In genomic region chr9:65535789-65536469, GRCm38 (mm10) we compare ENCODE assay signal across 13 mouse cellular contexts. TPM values are rescaled to one million over a fixed set of nuclear protein-coding genes. Genes with fewer than 3 reads are reported as not detected.
DNase-seq lines count a peak whose midpoint lies in the region; ATAC-seq and TF ChIP-seq lines count a peak whose summit lies in the region.
"Had no signal": no experiment of that assay in that cellular context is flagged by ENCODE, and none has a peak within 500 bp of the region (broad histone marks: within the 10 kb centered on the region; RNA-seq: fewer than 3 reads in every experiment).

No protein-coding gene starts in this region.

- DNase-seq in spleen, adult 2 months (ENCODE audit: low read depth in 1 of 2, low spot score in 2 of 2), result peak in 1 of 2 experiments; percentile 44
- DNase-seq in spleen, adult 12 weeks (ENCODE audit: low spot score), result no peak
- DNase-seq in monocyte, adult 2 months (ENCODE audit: low read depth in 1 of 2, low spot score in 2 of 2), result peak; percentile 65 to 72
- DNase-seq in cerebellum, adult 2 months, result no peak
- no peak for DNase-seq in cerebellum, adult 18-20 months
- DNase-seq: adrenal gland, postnatal 25 days had no signal

- no peak for TF ChIP-seq CTCF in spleen, adult 2 months (IDR thresholded peaks at IDR 0.05; ENCODE audit: extremely low read depth, insufficient read depth, insufficient read length, insufficient replicate concordance)
- no peak for TF ChIP-seq CTCF in cerebellum, adult 2 months (IDR thresholded peaks at IDR 0.05; ENCODE audit: borderline replicate concordance, insufficient read depth, low read depth, low read length)

- no peaks in the 10 kb centered on the region for H3K27me3 ChIP-seq in spleen, adult 2 months (ENCODE audit: control insufficient read depth, insufficient read depth, low read length)
- no peaks in the 10 kb centered on the region for H3K27me3 ChIP-seq in cerebellum, adult 2 months (ENCODE audit: control insufficient read depth, insufficient read depth, low read length)
- H3K27me3 ChIP-seq: kidney, embryonic 15.5 days; lung, embryonic 15.5 days; stomach, embryonic 15.5 days had no signal

- ATAC-seq in granulocyte monocyte progenitor cell, adult 5-6 weeks (replicated peaks; ENCODE audit: poor library complexity, severe bottlenecking), result peak; percentile 75
- ATAC-seq in erythroblast, adult 5-6 weeks (replicated peaks; ENCODE audit: low FRiP score, poor library complexity, severe bottlenecking), result no peak

- no peak for TF ChIP-seq POLR2A in spleen, adult 2 months (IDR thresholded peaks at IDR 0.05; ENCODE audit: low read depth, low read length)
- TF ChIP-seq POLR2A in cerebellum, adult 2 months (IDR thresholded peaks at IDR 0.05; ENCODE audit: borderline replicate concordance, insufficient read depth, low read length), result no peak

- H3K4me3 ChIP-seq in spleen, adult 2 months (ENCODE audit: extremely low read depth, insufficient read depth, insufficient read length), result no peak overlapping the region
- H3K4me3 ChIP-seq in cerebellum, adult 2 months (replicated peaks; ENCODE audit: insufficient read depth, low read depth, low read length), result no peak overlapping the region
- H3K4me3 ChIP-seq: hindbrain, embryonic 10.5 days; kidney, embryonic 15.5 days; lung, embryonic 15.5 days; stomach, embryonic 15.5 days had no signal

- H3K36me3 ChIP-seq in spleen, adult 2 months (ENCODE audit: control insufficient read depth, insufficient read depth, low read length), result no peaks in the 10 kb centered on the region
- H3K36me3 ChIP-seq: hindbrain, embryonic 10.5 days; kidney, embryonic 15.5 days; lung, embryonic 15.5 days; stomach, embryonic 15.5 days had no signal

- 40% methylated on average over 10 of the region's 11 CpGs for WGBS in spleen, adult 2 months
- WGBS in cerebellum, adult 2 months, result 90% methylated on average over 11 of the region's 11 CpGs

- H3K4me1 ChIP-seq in spleen, adult 2 months (ENCODE audit: control insufficient read depth, insufficient read depth, insufficient read length), result peaks cover 35% of the 10 kb centered on the region; the same call in 1 of the 2 replicates
- no peaks in the 10 kb centered on the region for H3K4me1 ChIP-seq in cerebellum, adult 2 months (ENCODE audit: control insufficient read depth, insufficient read depth, low read length)
- H3K4me1 ChIP-seq: kidney, embryonic 15.5 days; lung, embryonic 15.5 days; stomach, embryonic 15.5 days had no signal

- peak overlapping the region; percentile 88 for H3K27ac ChIP-seq in spleen, adult 2 months (ENCODE audit: insufficient read depth, low read length)
- H3K27ac ChIP-seq in cerebellum, adult 2 months (ENCODE audit: insufficient read depth, low read length), result no peak overlapping the region
- H3K27ac ChIP-seq: hindbrain, embryonic 10.5 days; kidney, embryonic 15.5 days; lung, embryonic 15.5 days; stomach, embryonic 15.5 days had no signal

RNA-seq across cellular contexts. Expression of gene Ankdd1a, which starts 15.9 kb away (rescaled TPM):
- polyA plus RNA-seq in spleen, adult 2 months (2012; rRNA removed), result 0.11 and 0.14 TPM in 2 replicates
- total RNA-seq in granulocyte monocyte progenitor cell, adult 5-6 weeks (2014; fragmentation: Nextera tagmentation), result not detected in 2 replicates
- not detected in 2 replicates for total RNA-seq in granulocyte monocyte progenitor cell, adult 5-6 weeks (2017)
- 0.79 and 1.1 TPM in 2 replicates for polyA plus RNA-seq in cerebellum, adult 2 months (2012; rRNA removed)
- total RNA-seq in erythroblast, adult 5-6 weeks (2015; ENCODE audit: low replicate concordance), result not detected in 2 replicates
- not detected in 2 replicates for total RNA-seq in erythroblast, adult 5-6 weeks (2017; ENCODE audit: low replicate concordance)
- total RNA-seq: gastrocnemius, adult 8-10 months had no signal
- polyA plus RNA-seq: hindbrain, embryonic 10.5 days; kidney, embryonic 15.5 days; lung, embryonic 15.5 days had no signal

RNA-seq across cellular contexts. Expression of gene Plekho2, which starts 43.9 kb away (rescaled TPM):
- 55.8 and 61.8 TPM in 2 replicates for polyA plus RNA-seq in spleen, adult 2 months (2012; rRNA removed)
- total RNA-seq in granulocyte monocyte progenitor cell, adult 5-6 weeks (2014; fragmentation: Nextera tagmentation), result 15.4 and 20.2 TPM in 2 replicates
- 7.1 and 12.6 TPM in 2 replicates for total RNA-seq in granulocyte monocyte progenitor cell, adult 5-6 weeks (2017)
- 27.3 and 28.5 TPM in 2 replicates for polyA plus RNA-seq in cerebellum, adult 2 months (2012; rRNA removed)
- total RNA-seq in erythroblast, adult 5-6 weeks (2015; ENCODE audit: low replicate concordance), result 22.3 and 23.4 TPM in 2 replicates
- 25.3 and 39.0 TPM in 2 replicates for total RNA-seq in erythroblast, adult 5-6 weeks (2017; ENCODE audit: low replicate concordance)

RNA-seq across cellular contexts. Expression of gene Pif1, which starts 51.0 kb away (rescaled TPM):
- 4.3 and 6.4 TPM in 2 replicates for polyA plus RNA-seq in spleen, adult 2 months (2012; rRNA removed)
- 5.3 and 5.4 TPM in 2 replicates for total RNA-seq in granulocyte monocyte progenitor cell, adult 5-6 weeks (2014; fragmentation: Nextera tagmentation)
- total RNA-seq in granulocyte monocyte progenitor cell, adult 5-6 weeks (2017), result 8.7 and 13.2 TPM in 2 replicates
- 0.11 and 0.14 TPM in 2 replicates for polyA plus RNA-seq in cerebellum, adult 2 months (2012; rRNA removed)
- 2.9 and 6.9 TPM in 2 replicates for total RNA-seq in erythroblast, adult 5-6 weeks (2015; ENCODE audit: low replicate concordance)
- total RNA-seq in erythroblast, adult 5-6 weeks (2017; ENCODE audit: low replicate concordance), result 6.5 and 19.7 TPM in 2 replicates
- total RNA-seq: gastrocnemius, adult 8-10 months had no signal

Comparison
In these comparisons a context has a peak if more than half of its experiments do, and no peak if none do; other contexts are left out.
1. DNase-seq: peak in monocyte, adult 2 months (2 of 2); none in spleen, adult 12 weeks (single experiment), cerebellum, adult 2 months (0 of 2) and cerebellum, adult 18-20 months (0 of 2).